Mouse (Mus musculus) heart, adult 2 months (tissue): ENCODE measurements around the gene Itk.

ENCODE experiments used
- CTCF ChIP-seq: fragments of 200-600 bp; IDR thresholded peaks from 2 replicates; pipeline ENCODE4 v1.8.1; 2022; ENCODE audit warnings: antibody characterized with exemption, mild to moderate bottlenecking, moderate library complexity
- POLR2A ChIP-seq: fragments of 200-500 bp; IDR thresholded peaks from 2 replicates; pipeline ENCODE4 v1.6.1; 2011; ENCODE audit warnings: mild to moderate bottlenecking, low read depth, low read length, control low read depth; ENCODE audit not compliant: insufficient read depth

DNA sequence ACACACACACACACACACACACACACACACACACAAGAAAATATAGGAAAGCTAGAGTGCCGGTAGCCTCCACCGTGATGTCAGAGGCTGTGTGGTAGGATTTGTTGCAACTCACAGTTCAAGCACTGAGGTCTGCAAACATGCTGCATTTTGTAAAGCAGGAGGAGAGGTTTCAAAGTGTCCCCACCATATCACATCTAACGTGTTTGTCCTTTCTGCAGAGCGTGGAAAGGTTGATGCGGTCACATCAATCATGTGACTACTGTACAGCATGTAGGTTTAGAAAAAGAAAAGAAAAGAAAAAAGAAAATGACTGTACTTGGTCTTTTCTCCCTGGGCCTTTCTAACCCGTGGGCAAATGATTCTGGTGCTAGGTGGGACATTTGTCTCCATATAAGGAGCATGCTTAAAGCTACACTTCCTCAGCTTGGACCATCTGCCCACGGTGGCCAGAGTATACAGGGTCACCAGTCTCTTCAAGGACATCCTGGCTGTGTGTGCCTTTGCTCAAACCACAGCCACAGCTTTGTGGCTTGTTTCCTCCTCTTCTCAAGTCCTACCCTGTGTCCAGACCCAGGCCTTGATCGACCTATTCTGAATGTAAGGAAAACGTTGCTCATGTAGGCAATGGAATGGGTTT is 83.3 kb downstream of the Itk start:
- TF ChIP-seq CTCF (no peak), POLR2A (no peak)
